Mouse (Mus musculus): ENCODE results near the gene Kif1c.

- TF ChIP-seq CTCF (IDR thresholded peaks at IDR 0.05; ENCODE audit: control insufficient read depth, insufficient read depth, low read length) (no peak), POLR2A (IDR thresholded peaks at IDR 0.05; ENCODE audit: borderline replicate concordance, control insufficient read depth, low read depth, low read length) (no peak)
These were observed 49.0 kb upstream of the Kif1c start for GRCm38 (mm10) chr11:70651391-70651790.
